Mouse (Mus musculus): ENCODE data around the gene Lsm6. TPM values are rescaled to one million over a fixed set of nuclear protein-coding genes. Genes with fewer than 3 reads are reported as not detected.

The Lsm6 gene
- polyA plus RNA-seq, 1 experiment = 62.1 TPM

GRCm38 (mm10) chr8:78765556-78765955 lies 55.4 kb downstream of the Lsm6 start:
- Histone ChIP-seq H3K27ac (ENCODE audit: insufficient read depth, low read length) (no peak overlapping the region), H3K4me1 (ENCODE audit: control insufficient read depth, insufficient read depth, low read length) (no peaks in the 10 kb centered on the region), H3K4me3 (ENCODE audit: insufficient read depth, low read length) (no peak overlapping the region)
- TF ChIP-seq CTCF (IDR thresholded peaks at IDR 0.05; ENCODE audit: extremely low read depth, insufficient read depth, low read length) = no peak
- TF ChIP-seq POLR2A (IDR thresholded peaks at IDR 0.05; ENCODE audit: extremely low read depth, insufficient read depth, low read length) = no peak

- H3K4me3 ChIP-seq (ENCODE audit: insufficient read depth, low read length) = no peak overlapping the region
- TF ChIP-seq CTCF (IDR thresholded peaks at IDR 0.05; ENCODE audit: extremely low read depth, insufficient read depth, low read length) (no peak), POLR2A (IDR thresholded peaks at IDR 0.05; ENCODE audit: extremely low read depth, insufficient read depth, low read length) (no peak)
- no peaks in the 10 kb centered on the region for H3K4me1 ChIP-seq (ENCODE audit: control insufficient read depth, insufficient read depth, low read length)
- H3K27ac ChIP-seq (ENCODE audit: insufficient read depth, low read length) = no peak overlapping the region
These were observed 56.0 kb downstream of the Lsm6 start for GRCm38 (mm10) chr8:78764976-78765375.

- TF ChIP-seq CTCF (IDR thresholded peaks at IDR 0.05; ENCODE audit: extremely low read depth, insufficient read depth, low read length) = no peak
- no peak for TF ChIP-seq POLR2A (IDR thresholded peaks at IDR 0.05; ENCODE audit: extremely low read depth, insufficient read depth, low read length)
- Histone ChIP-seq H3K4me3 (ENCODE audit: insufficient read depth, low read length) (no peak overlapping the region), H3K4me1 (ENCODE audit: control insufficient read depth, insufficient read depth, low read length) (no peaks in the 10 kb centered on the region), H3K27ac (ENCODE audit: insufficient read depth, low read length) (no peak overlapping the region)
These were observed 61.8 kb downstream of the Lsm6 start for GRCm38 (mm10) chr8:78759139-78759538.

GRCm38 (mm10) chr8:78754986-78755385 lies 66.0 kb downstream of the Lsm6 start:
- Histone ChIP-seq H3K4me3 (ENCODE audit: insufficient read depth, low read length) (no peak overlapping the region), H3K4me1 (ENCODE audit: control insufficient read depth, insufficient read depth, low read length) (no peaks in the 10 kb centered on the region), H3K27ac (ENCODE audit: insufficient read depth, low read length) (no peak overlapping the region)
- TF ChIP-seq CTCF (IDR thresholded peaks at IDR 0.05; ENCODE audit: extremely low read depth, insufficient read depth, low read length) (no peak), POLR2A (IDR thresholded peaks at IDR 0.05; ENCODE audit: extremely low read depth, insufficient read depth, low read length) (no peak)

Other genes starting within 250 kb of the Lsm6 start
- 29.6 and 32.4 TPM in 2 replicates for gene Zfp827, start 207.3 kb upstream of the Lsm6 start, polyA plus RNA-seq (2012; rRNA removed)

Data from cortical plate, adult 2 months (tissue).